Mouse (Mus musculus): ENCODE data around the gene Strada.

GRCm38 (mm10) chr11:106132516-106132915 is 69.5 kb downstream of the Strada start:
- TF ChIP-seq CTCF (IDR thresholded peaks at IDR 0.05; ENCODE audit: control insufficient read depth, insufficient read depth, insufficient read length): no peak
- TF ChIP-seq MAX (IDR thresholded peaks at IDR 0.05): no peak
- TF ChIP-seq USF1 (IDR thresholded peaks at IDR 0.05; ENCODE audit: low read depth): no peak
- no peak for TF ChIP-seq CEBPB (IDR thresholded peaks at IDR 0.05; ENCODE audit: low read depth)
- TF ChIP-seq MYOD1 (IDR thresholded peaks at IDR 0.05; ENCODE audit: control insufficient read depth, insufficient read length, low read depth): no peak
- TF ChIP-seq MYOG (IDR thresholded peaks at IDR 0.05; ENCODE audit: control insufficient read depth, extremely low read depth, insufficient read length): no peak
- no peak for TF ChIP-seq FOSL1 (IDR thresholded peaks at IDR 0.05; ENCODE audit: insufficient read depth, low read length, poor library complexity, severe bottlenecking)

Measured in C2C12 (cell line).